Mouse (Mus musculus): ENCODE data around the gene Abr.

DNA sequence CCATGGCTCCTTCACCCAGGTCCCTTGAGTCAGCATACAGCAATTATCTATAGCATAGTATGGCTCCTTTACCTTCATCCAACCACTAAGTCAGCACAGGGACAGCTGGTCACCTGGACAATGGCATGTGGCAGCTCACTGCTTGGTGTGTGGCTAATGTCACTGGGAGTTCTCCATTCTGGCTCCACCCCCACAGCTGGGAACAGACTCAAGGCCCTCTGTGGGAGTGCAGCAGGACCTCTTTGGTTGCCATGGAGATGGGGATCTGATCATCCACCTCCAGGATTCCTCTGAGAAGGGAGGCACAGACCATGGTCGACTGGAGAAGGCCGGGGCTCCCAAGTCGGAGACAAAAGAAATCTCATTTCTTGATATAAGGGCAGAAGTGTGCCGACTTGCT is 98.8 kb downstream of the Abr start:
- TF ChIP-seq CTCF (IDR thresholded peaks at IDR 0.05; ENCODE audit: borderline replicate concordance, extremely low read depth, insufficient read depth, insufficient read length) (no peak), POLR2A (IDR thresholded peaks at IDR 0.05; ENCODE audit: borderline replicate concordance, extremely low read depth, insufficient read depth, insufficient read length, poor library complexity, severe bottlenecking) (no peak)

All from brain, embryonic 14.5 days (tissue).